Mouse (Mus musculus) urinary bladder, postnatal 14 days (tissue): ENCODE measurements around the gene Ugt1a7c.

Experiments used
- DNase-seq: peaks from one replicate; pipeline ENCODE4 v3.0.0; 2021; ENCODE audit warnings: low spot score

The Ugt1a7c gene

DNA sequence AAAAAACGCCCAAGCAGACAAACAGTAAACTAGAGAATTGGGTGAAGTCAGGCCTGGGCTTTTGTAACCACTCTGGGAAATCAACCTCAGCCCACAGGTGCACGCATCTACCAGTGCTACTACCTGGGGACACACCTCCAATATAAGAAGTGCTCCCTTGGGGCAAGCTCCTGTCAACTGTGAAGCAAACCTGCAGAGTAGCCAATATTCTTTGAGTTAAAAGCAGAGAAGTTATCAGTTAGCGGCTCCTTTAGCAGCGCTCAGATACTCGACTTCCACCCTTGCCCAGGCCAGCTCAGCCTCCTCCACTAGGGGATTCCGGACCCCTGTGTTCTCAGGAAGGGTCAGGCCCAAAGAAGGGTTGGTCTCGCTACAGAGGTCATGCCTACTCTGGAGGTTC is 166.8 kb downstream of the Ugt1a7c start:
- DNase-seq: no peak

DNA sequence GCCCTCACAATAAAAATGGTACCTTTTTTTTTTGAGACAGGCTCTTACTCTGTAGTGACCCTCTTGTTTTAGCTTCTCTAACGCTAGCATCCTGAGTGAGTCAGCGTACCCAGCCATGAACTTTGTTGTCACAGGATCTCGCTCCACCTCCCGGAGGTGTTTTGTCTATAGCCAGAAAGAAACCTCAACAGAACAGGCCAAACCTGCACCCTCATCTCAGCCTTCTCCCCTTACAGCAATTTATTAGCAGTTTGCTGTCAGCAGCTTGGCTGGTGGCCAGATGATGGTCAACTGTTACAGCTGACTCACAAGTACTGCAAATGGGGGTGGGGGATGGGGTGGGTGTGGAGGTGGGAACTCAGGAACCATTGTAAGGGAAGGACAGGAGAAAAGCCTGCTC is 167.4 kb downstream of the Ugt1a7c start:
- DNase-seq: peak; percentile 99

DNA sequence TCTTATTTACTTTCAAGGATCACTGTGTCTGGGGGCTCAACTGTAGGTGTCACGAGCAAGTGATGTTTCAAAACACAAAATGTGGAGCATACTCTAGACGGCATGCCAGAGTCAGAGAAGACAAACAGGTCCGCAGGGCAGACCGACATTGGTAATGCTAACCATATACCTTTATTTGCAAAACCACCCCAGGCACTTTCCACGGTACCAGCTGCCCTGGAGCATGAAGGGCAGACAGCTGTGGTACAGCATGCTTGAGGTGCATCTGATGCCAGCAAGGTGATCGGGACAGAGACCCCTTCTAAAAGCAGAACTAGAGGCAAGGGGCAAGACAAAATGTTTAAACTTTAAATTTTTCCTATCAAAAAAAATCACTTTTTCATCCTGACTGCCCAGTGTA is 168.1 kb downstream of the Ugt1a7c start:
- DNase-seq: no peak

DNA sequence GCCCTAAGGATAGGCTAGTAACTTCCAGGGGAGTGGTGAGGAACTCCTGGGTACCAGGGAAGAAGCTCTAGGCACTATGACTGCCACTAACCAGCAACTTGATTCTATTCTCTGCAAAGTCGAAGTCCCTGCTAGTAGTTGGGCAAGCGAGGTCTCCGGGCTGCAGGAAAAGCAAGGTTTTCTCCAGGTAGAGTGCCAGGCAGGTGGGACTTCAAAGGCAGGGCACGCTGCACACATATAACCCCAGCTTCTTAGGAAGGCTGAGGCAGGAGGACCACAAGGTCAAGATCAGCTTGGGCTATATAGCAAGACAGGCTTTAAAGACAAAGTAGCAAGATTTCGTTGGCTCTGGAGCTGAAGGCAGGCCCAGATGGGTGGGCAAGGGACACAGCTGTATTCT is 168.9 kb downstream of the Ugt1a7c start:
- no peak for DNase-seq

DNA sequence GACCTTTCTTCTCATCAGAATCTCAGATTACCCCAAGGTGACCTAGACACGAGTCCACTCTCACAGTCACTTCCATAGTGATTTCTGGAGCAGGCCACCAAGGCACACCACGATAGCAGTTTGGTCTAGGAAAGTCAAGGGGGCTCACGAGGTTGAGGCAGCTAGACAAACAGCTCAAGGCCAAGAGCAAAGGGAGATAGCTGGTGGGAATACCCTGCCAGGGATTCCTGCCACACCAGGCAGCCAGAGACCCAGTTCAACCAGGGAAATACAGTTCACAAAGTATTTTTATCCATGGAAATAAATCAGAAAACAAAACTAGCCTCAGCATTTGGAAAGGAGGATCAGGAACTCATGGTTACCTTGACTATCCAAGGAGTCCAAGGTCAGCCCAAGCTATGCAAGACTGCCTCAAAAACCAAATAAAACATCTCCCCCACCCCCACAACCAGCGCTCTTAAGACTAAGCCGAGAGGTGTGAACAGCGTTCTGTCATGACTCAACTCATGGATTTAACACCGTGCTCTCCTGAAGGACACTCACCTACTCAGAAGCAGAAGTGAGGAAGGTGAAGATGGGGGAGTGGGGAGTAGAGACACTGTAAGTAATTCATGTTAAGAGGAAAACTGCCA is 169.5 kb downstream of the Ugt1a7c start:
- DNase-seq: no peak

DNA sequence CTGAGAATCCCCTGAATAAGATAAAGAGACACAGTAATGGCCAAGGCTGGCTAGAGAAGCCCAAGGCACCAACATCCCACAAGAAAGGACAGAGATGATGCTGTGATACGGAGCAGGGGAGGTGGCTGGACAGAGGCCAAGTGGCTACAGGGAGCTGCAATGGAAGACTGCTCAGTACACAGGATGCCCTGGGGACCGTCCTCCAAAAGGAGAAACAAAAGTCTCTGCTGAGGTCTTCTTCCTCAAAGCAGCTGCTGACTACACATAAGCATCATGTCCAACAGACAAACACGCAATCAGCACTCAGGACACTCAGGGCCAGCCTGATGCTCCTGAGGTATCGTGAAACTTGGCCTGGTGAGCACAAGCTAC is 170.0 kb downstream of the Ugt1a7c start:
- DNase-seq: no peak

DNA sequence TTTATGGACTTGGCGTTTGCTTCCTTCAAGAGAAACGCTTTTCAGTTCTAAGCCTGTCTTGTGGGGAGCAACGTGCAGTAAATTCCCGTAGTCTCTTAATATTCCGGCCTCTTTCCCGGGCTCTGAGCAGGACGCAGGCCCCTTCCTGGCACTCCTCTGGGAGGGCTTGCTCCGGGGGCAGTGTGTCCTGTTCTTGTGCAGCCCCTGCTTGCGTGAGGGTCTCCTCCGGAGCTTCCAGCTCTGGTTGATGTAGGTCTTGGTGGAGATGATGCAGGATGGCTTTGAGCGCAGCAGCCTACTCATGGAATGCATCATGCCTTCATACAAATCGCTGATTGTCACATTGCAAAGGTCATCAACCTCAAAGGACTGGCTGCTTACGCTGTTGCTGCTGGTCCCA is 171.3 kb downstream of the Ugt1a7c start:
- DNase-seq: no peak

DNA sequence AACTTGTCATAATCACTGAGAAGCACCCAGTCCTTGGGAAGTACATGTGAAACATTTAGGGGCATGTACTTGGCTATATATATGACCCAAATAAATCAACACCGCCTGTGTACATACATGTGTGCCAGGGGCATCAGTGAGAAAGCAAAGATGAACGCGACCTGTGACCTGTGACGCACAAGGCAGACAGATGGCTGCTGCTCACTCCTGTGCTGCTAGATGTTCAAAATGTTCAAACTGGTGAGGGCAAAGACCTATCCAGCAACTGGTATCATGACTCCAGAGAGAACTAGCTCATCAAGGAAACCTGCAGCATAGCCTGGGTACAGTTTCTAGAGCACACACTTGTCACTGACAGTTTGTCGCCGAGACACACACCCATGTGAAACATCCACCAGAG is 172.6 kb downstream of the Ugt1a7c start:
- DNase-seq: no peak

DNA sequence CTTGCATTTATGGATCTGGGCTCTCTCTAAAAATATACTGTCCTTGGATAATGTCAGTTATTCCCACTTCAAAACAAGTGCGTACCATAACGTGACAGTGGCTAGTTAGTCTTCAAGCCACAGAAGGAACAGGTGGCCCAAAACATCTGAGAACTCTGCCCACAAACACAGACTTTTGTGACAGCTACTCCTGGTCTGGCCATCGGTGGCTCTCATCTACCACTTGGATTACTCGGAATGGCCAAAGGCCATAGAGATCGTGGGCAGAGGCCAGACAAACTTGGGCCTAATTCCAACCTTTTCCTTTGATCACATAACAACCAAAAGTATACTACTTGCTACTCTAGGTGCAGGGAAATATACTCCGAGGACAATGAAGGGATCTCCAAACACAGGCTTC is 173.2 kb downstream of the Ugt1a7c start:
- DNase-seq: no peak
